Mouse (Mus musculus) neural tube, embryonic 11.5 days (tissue): ENCODE measurements around the gene Crip1. TPM values are rescaled to one million over a fixed set of nuclear protein-coding genes. Genes with fewer than 3 reads are reported as not detected.

Source experiments
- ATAC-seq: fragments of 200-750 bp; cut with Nextera tagmentation; 2 replicates; pipeline ENCODE4 v1.8.0; 2017; ENCODE audit warnings: moderate number of reproducible peaks, mild to moderate bottlenecking, moderate TSS enrichment, moderate library complexity; ENCODE audit not compliant: insufficient read depth, low FRiP score, low TSS enrichment
- DNase-seq: peaks from one replicate; pipeline ENCODE4 v3.0.0-alpha.2; 2015; ENCODE audit warnings: low spot score
- H3K27ac ChIP-seq: fragments of 300-500 bp; sonication (generic); 2 replicates; pipeline ENCODE4 v1.5.1; 2014; ENCODE audit warnings: low read depth, mild to moderate bottlenecking, low read length
- H3K27me3 ChIP-seq: fragments of 300-500 bp; sonication (generic); 2 replicates; pipeline ENCODE4 v1.6.1; 2014; ENCODE audit warnings: mild to moderate bottlenecking, low read length, mixed read lengths; ENCODE audit not compliant: control insufficient read depth, insufficient read depth
- H3K36me3 ChIP-seq: fragments of 300-500 bp; sonication (generic); 2 replicates; pipeline ENCODE4 v1.6.1; 2014; ENCODE audit warnings: mild to moderate bottlenecking, low read length, moderate library complexity, mixed read lengths; ENCODE audit not compliant: control insufficient read depth, insufficient read depth
- H3K4me1 ChIP-seq: fragments of 300-500 bp; sonication (generic); 2 replicates; pipeline ENCODE4 v1.6.1; 2014; ENCODE audit warnings: low read length, mixed read lengths; ENCODE audit not compliant: control insufficient read depth, insufficient read depth
- H3K4me2 ChIP-seq: fragments of 300-500 bp; sonication (generic); 2 replicates; pipeline ENCODE4 v1.6.1; 2014; ENCODE audit warnings: low read depth, mild to moderate bottlenecking, moderate library complexity
- H3K4me3 ChIP-seq: fragments of 300-500 bp; sonication (generic); 2 replicates; pipeline ENCODE4 v1.5.1; 2014; ENCODE audit warnings: low read depth, low read length
- H3K9ac ChIP-seq: fragments of 300-500 bp; sonication (generic); 2 replicates; pipeline ENCODE4 v1.6.1; 2014; ENCODE audit warnings: mild to moderate bottlenecking, low read length
- H3K9me3 ChIP-seq: fragments of 300-500 bp; sonication (generic); 2 replicates; pipeline ENCODE4 v1.6.1; 2016; ENCODE audit warnings: low read length; ENCODE audit not compliant: control insufficient read depth
- WGBS: fragments of 180-500 bp; shearing (Covaris S2); extraction: QIAGEN DNeasy Blood & Tissue Kit; methylation state at CpG from one replicate; pipeline ENCODE4 v1.1.7; 2014; 5-methylcytosine and 5-hydroxymethylcytosine counted together
- polyA plus RNA-seq: library from polyadenylated mRNA; unstranded; fragments of >200 nt; fragmentation: Nextera tagmentation; extraction: Ambion mirVana; gene quantifications from 2 replicates; pipeline ENCODE4 v1.2.1, GENCODE M21; 2014

Crip1 gene
- polyA plus RNA-seq, 1 experiment from 2014 or later = 58.2 TPM

DNA sequence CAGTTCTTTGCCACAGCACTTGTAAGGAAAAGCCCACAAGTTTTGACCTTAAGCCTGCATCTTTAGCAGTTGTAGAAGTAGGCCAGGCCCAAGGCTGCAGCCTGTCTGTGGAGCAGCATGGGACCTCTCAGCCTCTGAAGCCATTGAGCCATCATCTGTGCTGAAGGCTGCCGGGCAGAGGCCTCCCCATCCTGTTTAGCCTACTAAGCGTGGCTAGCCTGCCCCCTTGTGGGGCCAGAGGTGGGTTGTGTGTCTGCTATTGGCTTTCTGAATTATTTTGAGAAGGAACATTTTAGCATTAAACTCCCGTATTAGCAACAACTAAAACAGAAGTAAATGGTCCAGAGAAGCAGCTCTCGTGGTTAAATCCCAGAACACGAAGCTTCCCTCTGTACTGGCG is 43.7 kb upstream of the Crip1 start:
- Histone ChIP-seq H3K27ac (no peak overlapping the region), H3K4me2 (no peak overlapping the region), H3K36me3 (no peaks in the 10 kb centered on the region), H3K9me3 (no peaks in the 10 kb centered on the region), H3K9ac (no peak overlapping the region), H3K4me3 (no peak overlapping the region), H3K27me3 (no peaks in the 10 kb centered on the region), H3K4me1 (peaks cover 16% of the 10 kb centered on the region)
- 68% methylated on average over 6 of the region's 6 CpGs for WGBS
- DNase-seq (peak; percentile 72), ATAC-seq (no peak)

DNA sequence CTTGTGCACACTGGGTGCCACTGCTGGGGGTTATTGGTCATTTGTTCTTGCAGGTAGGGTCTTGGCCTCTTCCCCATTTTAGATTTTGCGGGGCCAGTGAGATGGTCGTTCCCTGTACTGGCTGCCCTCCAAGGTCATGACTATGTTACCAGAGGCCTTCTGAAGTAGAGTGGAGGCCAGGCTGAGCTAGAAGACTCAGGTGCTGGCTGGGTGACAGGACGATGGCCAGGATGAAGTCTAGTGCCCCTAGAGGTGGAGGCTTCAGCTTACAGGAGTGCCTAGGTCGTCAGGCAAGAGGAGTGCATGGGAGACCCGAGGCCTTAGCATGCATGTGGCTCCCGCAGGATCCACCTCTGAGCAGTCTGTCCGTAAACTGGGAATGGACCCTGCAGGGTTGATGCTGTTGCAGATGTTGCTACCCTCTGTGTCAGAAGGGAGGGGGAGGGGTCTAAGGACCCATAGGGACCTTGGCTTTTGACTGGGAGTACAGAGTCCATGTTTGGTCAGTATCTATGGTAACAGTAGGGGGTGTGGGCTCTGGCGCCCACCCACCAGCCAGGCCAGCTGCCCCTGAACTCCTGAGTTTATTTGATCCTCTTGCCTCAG is 42.2 kb upstream of the Crip1 start:
- no peaks in the 10 kb centered on the region for H3K9me3 ChIP-seq
- H3K9ac ChIP-seq = no peak overlapping the region
- H3K4me2 ChIP-seq = no peak overlapping the region
- ATAC-seq = no peak
- WGBS = 83% methylated on average over 8 of the region's 8 CpGs
- H3K27me3 ChIP-seq = no peaks in the 10 kb centered on the region
- peak; percentile 25 for DNase-seq
- H3K36me3 ChIP-seq = no peaks in the 10 kb centered on the region
- no peak overlapping the region for H3K4me3 ChIP-seq
- H3K27ac ChIP-seq = no peak overlapping the region
- H3K4me1 ChIP-seq = peaks cover 16% of the 10 kb centered on the region

DNA sequence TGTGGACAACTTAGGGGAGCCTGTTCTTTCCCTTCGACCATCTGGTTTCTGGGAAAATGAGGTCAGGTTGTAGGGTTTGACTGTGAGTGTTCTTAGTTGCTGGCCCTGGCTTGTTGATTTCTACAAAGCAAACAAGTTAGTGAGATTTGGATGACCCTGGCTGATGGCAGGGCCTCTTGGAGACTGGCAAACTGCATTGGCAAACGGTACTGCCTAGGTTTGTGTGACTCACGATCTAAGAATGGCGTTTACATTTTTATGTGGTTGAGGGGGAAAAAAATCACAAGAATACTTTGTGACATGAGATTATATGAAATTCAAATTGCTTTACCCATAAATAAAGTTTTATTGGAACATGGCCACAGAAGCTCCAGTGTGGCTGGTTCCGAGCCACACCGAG is 39.7 kb upstream of the Crip1 start:
- Histone ChIP-seq H3K4me2 (no peak overlapping the region), H3K9me3 (no peaks in the 10 kb centered on the region), H3K4me3 (no peak overlapping the region), H3K27me3 (no peaks in the 10 kb centered on the region), H3K9ac (no peak overlapping the region), H3K4me1 (no peaks in the 10 kb centered on the region; the same call in 1 of the 2 replicates), H3K36me3 (no peaks in the 10 kb centered on the region), H3K27ac (no peak overlapping the region)
- WGBS = 93% methylated on average over 6 of the region's 6 CpGs
- ATAC-seq (no peak), DNase-seq (no peak)

DNA sequence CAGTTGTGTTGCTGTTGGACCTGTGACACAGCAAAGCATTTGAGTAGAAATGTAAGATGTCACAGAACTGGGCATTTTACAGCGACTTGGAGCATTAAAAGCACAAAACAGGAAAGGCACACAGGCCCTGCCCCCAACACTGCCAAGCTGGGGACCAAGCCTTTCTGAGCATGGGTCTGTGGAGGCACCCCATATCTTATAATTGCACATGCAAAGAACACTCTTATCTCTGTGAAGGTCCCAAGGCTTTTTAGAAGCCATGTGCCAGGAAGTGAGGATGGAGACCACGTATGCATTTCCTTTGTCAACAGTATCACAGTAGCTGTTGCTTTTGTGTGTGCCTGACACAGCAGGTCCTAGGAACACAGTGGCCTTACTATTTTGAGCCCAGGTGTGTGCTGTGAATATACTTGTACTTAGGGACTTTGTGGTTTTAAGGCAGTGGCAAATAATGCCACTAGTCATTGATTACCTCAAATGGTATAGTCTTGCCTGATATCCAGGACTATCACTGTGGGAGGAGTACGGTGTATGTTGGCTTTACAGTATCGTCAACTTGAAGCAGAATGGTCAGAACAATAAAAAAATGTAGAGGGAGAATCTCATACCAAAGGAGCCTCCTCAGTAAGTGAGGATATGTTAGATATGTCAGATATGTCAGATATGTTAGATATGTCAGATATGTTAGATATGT is 38.5 kb upstream of the Crip1 start:
- ATAC-seq (no peak), DNase-seq (no peak)
- WGBS = 92% methylated on average over 4 of the region's 4 CpGs

DNA sequence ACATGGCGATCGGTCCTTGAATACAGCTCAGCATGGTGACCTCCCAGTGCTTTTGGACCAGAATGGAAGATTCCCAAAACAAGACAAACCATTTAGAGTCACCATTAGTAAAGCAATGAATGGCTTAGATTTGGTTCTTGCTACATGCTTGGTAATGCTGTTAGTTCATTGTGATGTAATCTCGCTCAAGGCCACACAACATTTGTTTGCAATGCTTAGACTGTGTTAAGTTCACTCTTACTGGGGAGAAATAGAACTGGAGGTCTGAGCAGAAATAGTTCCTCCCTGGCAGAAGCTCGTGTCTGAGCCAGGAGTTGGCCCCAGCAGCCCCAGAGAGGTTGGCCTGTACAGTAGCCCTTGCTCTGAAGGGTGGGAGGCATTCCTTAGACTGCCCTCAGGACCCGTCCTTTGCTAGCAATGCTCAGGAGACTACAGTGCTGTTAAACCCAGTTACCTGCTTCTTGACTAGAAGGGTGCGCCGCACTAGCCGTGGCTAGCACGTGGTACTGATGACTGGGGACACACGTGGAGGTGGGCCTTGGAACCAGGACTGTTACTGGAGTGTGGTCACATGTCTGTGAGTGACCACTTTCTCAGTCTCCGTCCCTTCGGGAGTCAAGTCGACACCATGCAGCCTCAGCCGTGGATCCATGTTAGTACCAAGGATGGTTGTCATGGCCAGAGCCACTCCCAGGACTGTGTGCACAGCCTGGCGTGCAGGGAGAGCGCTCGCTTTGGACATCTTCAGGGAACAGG is 37.4 kb upstream of the Crip1 start:
- DNase-seq (no peak), ATAC-seq (no peak)
- no peaks in the 10 kb centered on the region for H3K27me3 ChIP-seq
- H3K4me3 ChIP-seq = no peak overlapping the region
- no peak overlapping the region; the same call in 1 of the 2 replicates for H3K27ac ChIP-seq
- WGBS = 87% methylated on average over 17 of the region's 17 CpGs
- H3K9ac ChIP-seq = no peak overlapping the region
- H3K4me1 ChIP-seq = no peaks in the 10 kb centered on the region; the same call in 1 of the 2 replicates
- H3K36me3 ChIP-seq = peaks cover 2% of the 10 kb centered on the region; the same call in 1 of the 2 replicates
- no peaks in the 10 kb centered on the region for H3K9me3 ChIP-seq
- no peak overlapping the region for H3K4me2 ChIP-seq

More for the DNA sequence above, 38.5 kb upstream of the Crip1 start:
- Histone ChIP-seq H3K9me3 (no peaks in the 10 kb centered on the region), H3K4me3 (no peak overlapping the region), H3K27me3 (no peaks in the 10 kb centered on the region), H3K4me1 (no peaks in the 10 kb centered on the region; the same call in 1 of the 2 replicates), H3K36me3 (no peaks in the 10 kb centered on the region), H3K27ac (no peak overlapping the region), H3K9ac (no peak overlapping the region), H3K4me2 (no peak overlapping the region)

DNA sequence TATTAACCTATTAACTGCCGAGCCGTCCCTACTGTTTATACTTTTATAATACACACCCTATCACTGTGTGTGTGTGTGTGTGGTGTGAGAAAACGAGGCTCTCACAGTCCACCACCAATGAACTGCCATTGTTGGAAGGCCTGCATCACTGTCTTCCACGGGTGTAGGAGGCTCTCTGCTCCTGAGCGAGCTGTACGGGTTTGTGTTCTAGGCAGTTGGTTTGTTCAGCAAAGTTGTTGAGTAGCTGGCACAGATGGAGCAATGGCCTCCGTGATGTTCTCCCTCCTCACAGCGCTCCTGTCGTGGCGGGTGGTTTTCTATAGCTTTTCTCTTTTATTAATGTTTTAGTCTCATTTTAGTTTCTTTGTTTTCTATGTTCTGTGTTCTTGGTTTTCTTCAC is 36.3 kb upstream of the Crip1 start:
- H3K9ac ChIP-seq = no peak overlapping the region

DNA sequence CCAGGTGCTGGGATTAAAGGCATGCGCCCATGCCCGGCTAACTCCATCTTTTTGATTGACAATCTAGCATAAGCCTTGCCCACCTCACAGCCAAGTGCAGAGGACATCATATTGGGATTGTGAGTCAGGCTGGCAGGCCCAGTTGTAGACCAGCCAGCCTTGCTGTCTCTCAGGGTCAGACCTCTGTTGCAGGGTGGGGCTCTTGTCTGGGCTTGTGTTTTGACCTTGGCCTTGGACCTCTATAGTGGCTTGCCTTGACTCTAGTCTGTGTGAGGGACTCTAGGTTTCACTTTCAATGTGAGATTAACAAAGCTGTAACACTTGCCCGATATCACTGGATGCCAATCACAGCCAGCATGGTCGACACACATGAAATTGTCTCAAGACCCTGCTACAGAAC is 32.0 kb upstream of the Crip1 start:
- H3K36me3 ChIP-seq = peaks cover 19% of the 10 kb centered on the region
- no peaks in the 10 kb centered on the region for H3K27me3 ChIP-seq
- H3K4me1 ChIP-seq = no peaks in the 10 kb centered on the region
- DNase-seq (no peak), ATAC-seq (no peak)
- no peak overlapping the region for H3K9ac ChIP-seq
- no peak overlapping the region for H3K4me3 ChIP-seq
- H3K27ac ChIP-seq = no peak overlapping the region
- H3K4me2 ChIP-seq = no peak overlapping the region
- 91% methylated on average over 4 of the region's 4 CpGs for WGBS
- no peaks in the 10 kb centered on the region for H3K9me3 ChIP-seq

More for the DNA sequence above, 36.3 kb upstream of the Crip1 start:
- H3K27ac ChIP-seq = no peak overlapping the region
- H3K36me3 ChIP-seq = peaks cover 5% of the 10 kb centered on the region; the same call in 1 of the 2 replicates
- ATAC-seq (no peak), DNase-seq (no peak)
- H3K27me3 ChIP-seq = no peaks in the 10 kb centered on the region
- WGBS = 92% methylated on average over 10 of the region's 10 CpGs
- H3K9me3 ChIP-seq = no peaks in the 10 kb centered on the region
- H3K4me3 ChIP-seq = no peak overlapping the region
- H3K4me1 ChIP-seq = no peaks in the 10 kb centered on the region; the same call in 1 of the 2 replicates
- no peak overlapping the region for H3K4me2 ChIP-seq

DNA sequence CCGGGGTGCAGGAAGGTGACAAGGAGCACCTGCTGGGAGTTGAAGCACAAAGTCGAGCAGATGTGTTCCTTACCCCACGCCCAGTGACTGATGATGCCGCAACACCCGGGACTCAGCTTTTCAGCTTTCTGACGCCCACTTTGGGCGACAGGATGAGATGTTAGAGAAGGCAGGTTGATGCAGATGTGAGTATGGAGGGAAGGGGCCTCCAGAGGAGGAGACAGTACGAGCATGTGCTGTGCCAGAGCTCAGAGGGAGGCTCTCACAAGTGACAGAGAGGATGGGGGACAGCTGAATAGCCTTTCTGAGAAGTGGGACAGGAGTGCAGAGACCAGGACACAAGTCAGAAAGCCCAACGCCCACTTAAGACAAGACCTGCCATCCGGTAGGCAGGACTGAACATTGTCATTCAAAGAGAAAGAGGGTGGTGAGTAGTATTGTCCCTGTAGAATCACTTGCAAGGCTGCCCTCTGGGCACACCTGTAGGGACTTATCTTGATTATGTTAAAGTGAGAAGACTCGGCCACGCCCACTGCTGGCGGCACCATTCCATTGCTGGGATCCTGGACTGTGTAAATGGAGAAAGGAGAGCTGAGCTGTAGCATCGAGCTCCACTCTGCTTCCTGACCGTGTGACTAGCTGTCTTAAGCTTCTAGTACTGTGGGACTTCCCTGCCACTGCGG is 31.1 kb upstream of the Crip1 start:
- Histone ChIP-seq H3K27ac (no peak overlapping the region), H3K4me2 (no peak overlapping the region), H3K4me3 (no peak overlapping the region), H3K9me3 (no peaks in the 10 kb centered on the region), H3K4me1 (no peaks in the 10 kb centered on the region), H3K36me3 (peaks cover 19% of the 10 kb centered on the region), H3K9ac (no peak overlapping the region), H3K27me3 (no peaks in the 10 kb centered on the region)
- no peak for ATAC-seq
- WGBS = 86% methylated on average over 16 of the region's 16 CpGs
- no peak for DNase-seq
